Mouse (Mus musculus): ENCODE data around the gene Klri1. TPM values are rescaled to one million over a fixed set of nuclear protein-coding genes. Genes with fewer than 3 reads are reported as not detected.
A peak's percentile ranks its signal among the peaks of the same experiment; 100 is the strongest.

Klri1 gene
- not detected in 2 replicates for polyA plus RNA-seq (2015; fragmentation: Nextera tagmentation; extraction: Ambion mirVana)

GRCm38 (mm10) chr6:129717032-129717431, at the start of gene Klri1:
TSS of gene Klri1 (minus strand) at chr6:129717132.
- Histone ChIP-seq H3K36me3 (replicated peaks; ENCODE audit: insufficient read depth, low read length) (no peaks in the 10 kb centered on the region), H3K4me2 (ENCODE audit: low read depth, low read length) (no peak within 1 kb of the TSS), H3K4me1 (ENCODE audit: insufficient read depth) (no peaks in the 10 kb centered on the region), H3K27ac (ENCODE audit: low read depth) (no peak within 1 kb of the TSS), H3K9ac (replicated peaks) (no peak within 1 kb of the TSS), H3K27me3 (ENCODE audit: insufficient read depth, low read length) (no peaks in the 10 kb centered on the region), H3K9me3 (ENCODE audit: low read length) (no peaks in the 10 kb centered on the region), H3K4me3 (ENCODE audit: low read depth, low read length) (no peak within 1 kb of the TSS)
- no peak for ATAC-seq
- DNase-seq, result no peak
- TF ChIP-seq CTCF (IDR thresholded peaks at IDR 0.05; ENCODE audit: low read depth), result no peak
- no peak for TF ChIP-seq EP300 (IDR thresholded peaks at IDR 0.05; ENCODE audit: low read depth)
- WGBS (ENCODE audit: insufficient replicate concordance), result 71% methylated on average over 4 of the region's 4 CpGs

GRCm38 (mm10) chr6:129747654-129748032, 30.7 kb upstream of the Klri1 start:
- H3K9ac ChIP-seq (replicated peaks), result no peak overlapping the region
- H3K9me3 ChIP-seq (ENCODE audit: low read length), result no peaks in the 10 kb centered on the region
- DNase-seq, result no peak
- H3K4me3 ChIP-seq (ENCODE audit: low read depth, low read length), result no peak overlapping the region
- no peak overlapping the region for H3K4me2 ChIP-seq (ENCODE audit: low read depth, low read length)
- ATAC-seq, result no peak
- no peaks in the 10 kb centered on the region for H3K4me1 ChIP-seq (ENCODE audit: insufficient read depth)
- H3K36me3 ChIP-seq (replicated peaks; ENCODE audit: insufficient read depth, low read length), result no peaks in the 10 kb centered on the region
- H3K27me3 ChIP-seq (ENCODE audit: insufficient read depth, low read length), result no peaks in the 10 kb centered on the region
- TF ChIP-seq EP300 (IDR thresholded peaks at IDR 0.05; ENCODE audit: low read depth), result no peak
- 55% methylated on average over 3 of the region's 3 CpGs for WGBS (ENCODE audit: insufficient replicate concordance)
- H3K27ac ChIP-seq (ENCODE audit: low read depth), result no peak overlapping the region

- Histone ChIP-seq H3K9ac (replicated peaks) (no peak overlapping the region), H3K36me3 (replicated peaks; ENCODE audit: insufficient read depth, low read length) (no peaks in the 10 kb centered on the region), H3K27ac (ENCODE audit: low read depth) (no peak overlapping the region), H3K4me1 (ENCODE audit: insufficient read depth) (no peaks in the 10 kb centered on the region), H3K4me3 (ENCODE audit: low read depth, low read length) (no peak overlapping the region), H3K27me3 (ENCODE audit: insufficient read depth, low read length) (no peaks in the 10 kb centered on the region), H3K4me2 (ENCODE audit: low read depth, low read length) (no peak overlapping the region), H3K9me3 (ENCODE audit: low read length) (no peaks in the 10 kb centered on the region)
- DNase-seq (no peak), ATAC-seq (no peak)
- WGBS (ENCODE audit: insufficient replicate concordance), result 45% methylated on average over 4 of the region's 4 CpGs
- TF ChIP-seq EP300 (IDR thresholded peaks at IDR 0.05; ENCODE audit: low read depth) (no peak), CTCF (IDR thresholded peaks at IDR 0.05; ENCODE audit: low read depth) (no peak)
Measured at GRCm38 (mm10) chr6:129747016-129747653, 30.2 kb upstream of the Klri1 start.

- H3K9me3 ChIP-seq (ENCODE audit: low read length), result no peaks in the 10 kb centered on the region
- H3K9ac ChIP-seq (replicated peaks), result no peak overlapping the region
- ATAC-seq (no peak), DNase-seq (no peak)
- 63% methylated on average over 3 of the region's 3 CpGs for WGBS (ENCODE audit: insufficient replicate concordance)
- TF ChIP-seq EP300 (IDR thresholded peaks at IDR 0.05; ENCODE audit: low read depth) (no peak), CTCF (IDR thresholded peaks at IDR 0.05; ENCODE audit: low read depth) (0 out of 2 replicates have a peak, but pooled peaks have one; percentile 6)
- H3K4me3 ChIP-seq (ENCODE audit: low read depth, low read length), result no peak overlapping the region
- no peak overlapping the region for H3K27ac ChIP-seq (ENCODE audit: low read depth)
- no peaks in the 10 kb centered on the region for H3K36me3 ChIP-seq (replicated peaks; ENCODE audit: insufficient read depth, low read length)
- no peak overlapping the region for H3K4me2 ChIP-seq (ENCODE audit: low read depth, low read length)
- H3K27me3 ChIP-seq (ENCODE audit: insufficient read depth, low read length), result no peaks in the 10 kb centered on the region
- H3K4me1 ChIP-seq (ENCODE audit: insufficient read depth), result no peaks in the 10 kb centered on the region
Measured at GRCm38 (mm10) chr6:129746151-129746550, 29.2 kb upstream of the Klri1 start.

- DNase-seq (no peak), ATAC-seq (no peak)
- Histone ChIP-seq H3K4me3 (ENCODE audit: low read depth, low read length) (no peak within 1 kb of the TSS), H3K27ac (ENCODE audit: low read depth) (no peak within 1 kb of the TSS), H3K9me3 (ENCODE audit: low read length) (no peaks in the 10 kb centered on the region), H3K4me1 (ENCODE audit: insufficient read depth) (no peaks in the 10 kb centered on the region), H3K27me3 (ENCODE audit: insufficient read depth, low read length) (no peaks in the 10 kb centered on the region), H3K36me3 (replicated peaks; ENCODE audit: insufficient read depth, low read length) (no peaks in the 10 kb centered on the region), H3K9ac (replicated peaks) (no peak within 1 kb of the TSS), H3K4me2 (ENCODE audit: low read depth, low read length) (no peak within 1 kb of the TSS)
- TF ChIP-seq CTCF (IDR thresholded peaks at IDR 0.05; ENCODE audit: low read depth) (no peak), EP300 (IDR thresholded peaks at IDR 0.05; ENCODE audit: low read depth) (no peak)
- 8% methylated on average over 2 of the region's 2 CpGs for WGBS (ENCODE audit: insufficient replicate concordance)
Measured at GRCm38 (mm10) chr6:129740069-129740721, 23.3 kb upstream of the Klri1 start, which contains the start of gene Klri2. TSS of gene Klri2 (minus strand) at chr6:129740484.

GRCm38 (mm10) chr6:129736414-129736813, 19.5 kb upstream of the Klri1 start:
- no peaks in the 10 kb centered on the region for H3K27me3 ChIP-seq (ENCODE audit: insufficient read depth, low read length)
- no peak overlapping the region for H3K27ac ChIP-seq (ENCODE audit: low read depth)
- H3K9me3 ChIP-seq (ENCODE audit: low read length), result no peaks in the 10 kb centered on the region
- no peak overlapping the region for H3K9ac ChIP-seq (replicated peaks)
- TF ChIP-seq CTCF (IDR thresholded peaks at IDR 0.05; ENCODE audit: low read depth), result no peak
- no peak for TF ChIP-seq EP300 (IDR thresholded peaks at IDR 0.05; ENCODE audit: low read depth)
- no peak overlapping the region for H3K4me3 ChIP-seq (ENCODE audit: low read depth, low read length)
- H3K4me1 ChIP-seq (ENCODE audit: insufficient read depth), result no peaks in the 10 kb centered on the region
- no peak overlapping the region for H3K4me2 ChIP-seq (ENCODE audit: low read depth, low read length)
- ATAC-seq (no peak), DNase-seq (no peak)
- H3K36me3 ChIP-seq (replicated peaks; ENCODE audit: insufficient read depth, low read length), result no peaks in the 10 kb centered on the region

Measured in liver, postnatal 0 days (tissue).